Mouse (Mus musculus): Measurements from ENCODE around the gene Uba3. TPM values are rescaled to one million over a fixed set of nuclear protein-coding genes. Genes with fewer than 3 reads are reported as not detected.
A peak's percentile ranks its signal among the peaks of the same experiment; 100 is the strongest.

Uba3 gene
- polyA plus RNA-seq (2016; fragmentation: Nextera tagmentation; extraction: Ambion mirVana), result 83.7 and 88.7 TPM in 2 replicates

GRCm38 (mm10) chr6:97205439-97205885, at the start of gene Uba3:
Uba3 (minus strand) TSS chr6:97205647.
- peak; percentile 100 for DNase-seq (ENCODE audit: low spot score)
- H3K4me3 ChIP-seq, result peak within 1 kb of the TSS; percentile 91
- H3K4me1 ChIP-seq, result peaks cover 31% of the 10 kb centered on the region
- under 1% methylated on average over 38 of the region's 38 CpGs for WGBS
- no peaks in the 10 kb centered on the region for H3K9me3 ChIP-seq
- no peaks in the 10 kb centered on the region for H3K27me3 ChIP-seq (replicated peaks; ENCODE audit: low read depth, poor library complexity, severe bottlenecking)
- peak within 1 kb of the TSS; percentile 98 for H3K27ac ChIP-seq (replicated peaks)
- peaks cover 15% of the 10 kb centered on the region for H3K36me3 ChIP-seq (replicated peaks)

- Histone ChIP-seq H3K4me3 (no peak within 1 kb of the TSS), H3K9me3 (no peaks in the 10 kb centered on the region), H3K4me1 (0 out of 2 replicates have a peak, but pooled peaks cover 8% of the 10 kb centered on the region), H3K27ac (replicated peaks) (no peak within 1 kb of the TSS), H3K27me3 (replicated peaks; ENCODE audit: low read depth, poor library complexity, severe bottlenecking) (no peaks in the 10 kb centered on the region), H3K36me3 (replicated peaks) (no peaks in the 10 kb centered on the region)
- DNase-seq (ENCODE audit: low spot score), result no peak
- WGBS, result 35% methylated on average over 9 of the region's 9 CpGs
These were observed 47.3 kb upstream of the Uba3 start, which contains the start of gene Lmod3 for GRCm38 (mm10) chr6:97252711-97253221. Lmod3 (minus strand) TSS chr6:97252759.

- WGBS, result 78% methylated on average over 5 of the region's 5 CpGs
- Histone ChIP-seq H3K27me3 (replicated peaks; ENCODE audit: low read depth, poor library complexity, severe bottlenecking) (no peaks in the 10 kb centered on the region), H3K4me3 (no peak overlapping the region), H3K4me1 (0 out of 2 replicates have a peak, but pooled peaks cover 8% of the 10 kb centered on the region), H3K9me3 (no peaks in the 10 kb centered on the region), H3K36me3 (replicated peaks) (no peaks in the 10 kb centered on the region), H3K27ac (replicated peaks) (no peak overlapping the region)
- DNase-seq (ENCODE audit: low spot score), result no peak
These were observed 46.6 kb upstream of the Uba3 start for GRCm38 (mm10) chr6:97252086-97252485.

- no peak overlapping the region for H3K4me3 ChIP-seq
- no peaks in the 10 kb centered on the region for H3K27me3 ChIP-seq (replicated peaks; ENCODE audit: low read depth, poor library complexity, severe bottlenecking)
- WGBS, result 48% methylated on average over 6 of the region's 6 CpGs
- H3K9me3 ChIP-seq, result no peaks in the 10 kb centered on the region
- DNase-seq (ENCODE audit: low spot score), result peak; percentile 47
- no peak overlapping the region for H3K27ac ChIP-seq (replicated peaks)
- 0 out of 2 replicates have a peak, but pooled peaks cover 8% of the 10 kb centered on the region for H3K4me1 ChIP-seq
- no peaks in the 10 kb centered on the region for H3K36me3 ChIP-seq (replicated peaks)
These were observed 45.5 kb upstream of the Uba3 start for GRCm38 (mm10) chr6:97250966-97251365.

GRCm38 (mm10) chr6:97245200-97245599, 39.8 kb upstream of the Uba3 start:
- Histone ChIP-seq H3K4me1 (no peaks in the 10 kb centered on the region), H3K4me3 (no peak overlapping the region), H3K9me3 (no peaks in the 10 kb centered on the region), H3K27ac (replicated peaks) (no peak overlapping the region), H3K36me3 (replicated peaks) (no peaks in the 10 kb centered on the region), H3K27me3 (replicated peaks; ENCODE audit: low read depth, poor library complexity, severe bottlenecking) (no peaks in the 10 kb centered on the region)
- DNase-seq (ENCODE audit: low spot score), result no peak

GRCm38 (mm10) chr6:97242522-97242921, 37.1 kb upstream of the Uba3 start:
- DNase-seq (ENCODE audit: low spot score), result no peak
- WGBS, result 89% methylated on average over 4 of the region's 4 CpGs

GRCm38 (mm10) chr6:97240092-97240491, 34.6 kb upstream of the Uba3 start:
- Histone ChIP-seq H3K27me3 (replicated peaks; ENCODE audit: low read depth, poor library complexity, severe bottlenecking) (no peaks in the 10 kb centered on the region), H3K4me3 (no peak overlapping the region), H3K4me1 (no peaks in the 10 kb centered on the region), H3K27ac (replicated peaks) (no peak overlapping the region), H3K36me3 (replicated peaks) (no peaks in the 10 kb centered on the region; the same call in 1 of the 2 replicates), H3K9me3 (peaks cover 7% of the 10 kb centered on the region; the same call in 1 of the 2 replicates)
- WGBS, result 71% methylated on average over 5 of the region's 5 CpGs
- DNase-seq (ENCODE audit: low spot score), result no peak

More at GRCm38 (mm10) chr6:97242522-97242921, 37.1 kb upstream of the Uba3 start:
- H3K4me3 ChIP-seq, result no peak overlapping the region
- no peak overlapping the region for H3K27ac ChIP-seq (replicated peaks)
- H3K27me3 ChIP-seq (replicated peaks; ENCODE audit: low read depth, poor library complexity, severe bottlenecking), result no peaks in the 10 kb centered on the region
- H3K4me1 ChIP-seq, result no peaks in the 10 kb centered on the region
- peaks cover 5% of the 10 kb centered on the region; the same call in 1 of the 2 replicates for H3K9me3 ChIP-seq
- no peaks in the 10 kb centered on the region for H3K36me3 ChIP-seq (replicated peaks)

- no peaks in the 10 kb centered on the region for H3K27me3 ChIP-seq (replicated peaks; ENCODE audit: low read depth, poor library complexity, severe bottlenecking)
- H3K27ac ChIP-seq (replicated peaks), result no peak overlapping the region
- H3K9me3 ChIP-seq, result peaks cover 7% of the 10 kb centered on the region; the same call in 1 of the 2 replicates
- H3K4me3 ChIP-seq, result no peak overlapping the region
- no peaks in the 10 kb centered on the region for H3K4me1 ChIP-seq
- WGBS, result 93% methylated on average over 6 of the region's 6 CpGs
- DNase-seq (ENCODE audit: low spot score), result no peak
- no peaks in the 10 kb centered on the region; the same call in 1 of the 2 replicates for H3K36me3 ChIP-seq (replicated peaks)
These were observed 33.9 kb upstream of the Uba3 start for GRCm38 (mm10) chr6:97239360-97239759.

- Histone ChIP-seq H3K4me3 (no peak overlapping the region), H3K36me3 (replicated peaks) (peaks cover 12% of the 10 kb centered on the region), H3K9me3 (peaks cover 7% of the 10 kb centered on the region; the same call in 1 of the 2 replicates), H3K27me3 (replicated peaks; ENCODE audit: low read depth, poor library complexity, severe bottlenecking) (no peaks in the 10 kb centered on the region), H3K4me1 (no peaks in the 10 kb centered on the region), H3K27ac (replicated peaks) (no peak overlapping the region)
- DNase-seq (ENCODE audit: low spot score), result no peak
- WGBS, result 95% methylated on average over 5 of the region's 5 CpGs
These were observed 30.6 kb upstream of the Uba3 start for GRCm38 (mm10) chr6:97236088-97236487.

GRCm38 (mm10) chr6:97234911-97235668, 29.6 kb upstream of the Uba3 start:
- no peak overlapping the region for H3K4me3 ChIP-seq
- peaks cover 7% of the 10 kb centered on the region; the same call in 1 of the 2 replicates for H3K9me3 ChIP-seq
- H3K36me3 ChIP-seq (replicated peaks), result peaks cover 19% of the 10 kb centered on the region
- no peaks in the 10 kb centered on the region for H3K4me1 ChIP-seq
- H3K27me3 ChIP-seq (replicated peaks; ENCODE audit: low read depth, poor library complexity, severe bottlenecking), result no peaks in the 10 kb centered on the region
- WGBS, result 86% methylated on average over 7 of the region's 7 CpGs
- no peak overlapping the region for H3K27ac ChIP-seq (replicated peaks)
- no peak for DNase-seq (ENCODE audit: low spot score)

GRCm38 (mm10) chr6:97227067-97227847, 21.8 kb upstream of the Uba3 start:
- no peak overlapping the region for H3K27ac ChIP-seq (replicated peaks)
- no peaks in the 10 kb centered on the region for H3K27me3 ChIP-seq (replicated peaks; ENCODE audit: low read depth, poor library complexity, severe bottlenecking)
- H3K4me3 ChIP-seq, result no peak overlapping the region
- no peak for DNase-seq (ENCODE audit: low spot score)
- peaks cover 10% of the 10 kb centered on the region for H3K4me1 ChIP-seq
- no peaks in the 10 kb centered on the region for H3K9me3 ChIP-seq
- 93% methylated on average over 9 of the region's 9 CpGs for WGBS
- H3K36me3 ChIP-seq (replicated peaks), result peaks cover 25% of the 10 kb centered on the region

GRCm38 (mm10) chr6:97226083-97226491, 20.6 kb upstream of the Uba3 start:
- no peak for DNase-seq (ENCODE audit: low spot score)
- Histone ChIP-seq H3K27ac (replicated peaks) (no peak overlapping the region), H3K36me3 (replicated peaks) (peaks cover 17% of the 10 kb centered on the region)

More at GRCm38 (mm10) chr6:97226083-97226491, 20.6 kb upstream of the Uba3 start:
- H3K4me3 ChIP-seq, result no peak overlapping the region
- 36% methylated on average over 1 of the region's 1 CpGs for WGBS
- no peaks in the 10 kb centered on the region for H3K27me3 ChIP-seq (replicated peaks; ENCODE audit: low read depth, poor library complexity, severe bottlenecking)
- no peaks in the 10 kb centered on the region for H3K9me3 ChIP-seq
- H3K4me1 ChIP-seq, result peaks cover 22% of the 10 kb centered on the region
